Mouse (Mus musculus) 416B (cell line): ENCODE data around the gene Slc39a10.
A peak's percentile ranks its signal among the peaks of the same experiment; 100 is the strongest.

Experiments used
- DNase-seq: peaks from one replicate; pipeline ENCODE4 v3.0.0; 2011; ENCODE audit warnings: low read depth

Slc39a10 gene

DNA sequence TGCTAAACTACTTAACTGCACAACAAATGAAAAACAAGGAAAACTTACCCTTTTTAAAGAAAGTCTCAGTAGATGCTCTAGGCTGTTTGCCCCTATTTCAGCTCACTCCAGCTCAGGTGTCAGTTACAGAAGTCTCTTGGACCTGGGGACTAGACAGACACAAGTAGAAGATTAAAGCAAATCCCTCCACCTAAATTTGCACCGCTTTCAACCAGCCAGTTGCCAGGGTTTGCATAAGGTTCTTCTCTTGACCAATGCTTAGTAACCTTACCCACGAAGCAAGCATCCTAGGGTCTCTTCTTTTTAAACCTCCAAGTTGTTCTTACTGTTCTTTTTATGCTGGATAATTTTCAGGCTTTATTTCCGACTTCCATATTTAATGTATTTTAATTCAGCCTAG lies at the start of gene Slc39a10:
Gene Slc39a10, minus strand, starts transcription at position 101 of the 400 bp plus-strand sequence.
- DNase-seq = no peak

DNA sequence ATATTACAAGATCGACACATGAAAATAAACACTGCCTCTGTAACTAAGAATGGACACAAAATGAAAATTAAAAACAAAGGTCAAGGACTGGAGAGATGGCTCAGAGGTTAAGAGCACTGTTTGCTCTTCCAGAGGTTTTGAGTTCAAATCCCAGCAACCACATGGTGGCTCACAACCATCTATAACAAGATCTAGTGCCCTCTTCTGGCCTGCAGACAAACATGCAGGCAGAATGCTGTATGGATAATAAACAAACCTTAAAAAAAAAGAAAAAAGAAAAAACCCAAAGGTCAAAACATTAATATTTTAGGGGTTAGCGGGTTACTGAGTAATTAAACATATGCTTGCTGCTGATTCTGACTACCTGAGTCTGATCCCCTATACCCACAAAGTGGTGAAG lies 46.6 kb upstream of the Slc39a10 start:
- DNase-seq = no peak

DNA sequence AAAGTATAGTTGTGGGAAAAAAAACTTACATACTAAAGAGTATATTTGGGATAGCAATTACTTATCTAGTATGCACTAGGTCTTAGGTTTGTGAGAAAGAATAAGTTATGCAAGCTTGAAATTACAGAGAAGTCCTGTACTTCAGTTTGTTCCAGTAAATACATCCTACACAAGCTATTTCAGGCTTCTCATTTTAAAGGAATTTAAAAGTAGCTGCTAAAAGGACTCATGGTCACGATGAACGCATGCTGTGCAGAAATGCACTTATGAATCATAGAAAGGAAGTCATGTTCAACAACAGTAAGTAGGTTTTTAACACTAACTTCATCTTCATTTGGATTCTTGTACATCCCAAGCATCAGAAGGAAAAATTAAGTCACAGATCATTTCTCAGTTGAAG lies 45.0 kb upstream of the Slc39a10 start:
- DNase-seq = no peak

DNA sequence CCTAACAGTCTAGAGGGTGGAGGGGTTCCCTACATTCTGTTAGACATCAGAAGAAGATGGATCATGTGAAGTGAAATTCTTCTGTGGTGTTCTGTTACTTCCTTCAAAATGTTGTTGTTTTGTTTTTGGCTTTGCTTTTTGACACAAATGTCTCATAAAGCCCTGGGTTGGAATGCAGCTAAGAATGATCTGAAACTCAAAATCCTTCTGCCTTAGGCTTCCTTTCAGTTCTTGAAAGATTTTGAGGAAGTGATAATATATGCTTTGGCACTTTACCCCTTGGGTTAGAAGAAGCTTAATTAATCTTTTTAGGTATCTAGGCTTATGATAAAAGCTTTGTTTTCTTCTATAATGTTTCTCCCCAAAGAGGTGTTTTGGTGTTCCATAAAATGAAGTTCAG lies 34.5 kb upstream of the Slc39a10 start:
- no peak for DNase-seq

DNA sequence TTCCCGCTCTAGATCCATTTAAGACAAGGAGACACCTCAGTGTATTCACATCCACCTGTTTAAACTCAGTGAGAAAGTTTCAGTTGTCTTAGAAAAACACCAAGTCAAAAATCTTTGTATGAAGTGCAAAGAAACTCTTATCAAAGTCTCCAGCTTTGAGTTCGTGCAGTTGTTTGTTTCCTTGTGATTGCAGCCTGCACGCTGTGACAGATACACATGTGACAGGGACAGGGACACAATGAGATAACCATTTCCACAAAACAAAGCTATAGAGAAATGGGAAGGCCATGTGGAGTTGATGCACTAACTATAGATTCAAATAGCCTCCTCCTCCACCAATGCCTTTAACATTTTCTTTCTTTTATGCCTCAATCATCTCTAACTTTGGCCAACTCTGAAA lies 33.6 kb upstream of the Slc39a10 start:
- DNase-seq = no peak

DNA sequence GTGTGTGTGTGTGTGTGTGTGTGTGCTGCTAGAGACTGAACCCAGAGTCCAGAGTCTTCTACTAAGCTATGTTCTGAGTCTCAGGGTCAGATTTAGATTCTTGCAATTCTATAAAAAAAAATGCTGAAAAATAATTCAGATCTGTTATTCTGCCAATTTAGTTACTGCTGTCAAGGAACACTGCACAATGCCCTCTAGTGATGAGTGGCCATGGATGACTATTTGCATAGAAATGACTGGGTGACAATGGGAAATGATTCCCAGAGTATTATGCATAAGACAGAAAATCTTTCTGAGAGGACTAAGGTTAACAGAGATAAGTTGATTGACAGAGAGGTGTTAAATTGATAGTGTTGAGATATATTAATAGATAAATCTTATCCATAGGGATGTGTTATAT lies 32.3 kb upstream of the Slc39a10 start:
- no peak for DNase-seq

DNA sequence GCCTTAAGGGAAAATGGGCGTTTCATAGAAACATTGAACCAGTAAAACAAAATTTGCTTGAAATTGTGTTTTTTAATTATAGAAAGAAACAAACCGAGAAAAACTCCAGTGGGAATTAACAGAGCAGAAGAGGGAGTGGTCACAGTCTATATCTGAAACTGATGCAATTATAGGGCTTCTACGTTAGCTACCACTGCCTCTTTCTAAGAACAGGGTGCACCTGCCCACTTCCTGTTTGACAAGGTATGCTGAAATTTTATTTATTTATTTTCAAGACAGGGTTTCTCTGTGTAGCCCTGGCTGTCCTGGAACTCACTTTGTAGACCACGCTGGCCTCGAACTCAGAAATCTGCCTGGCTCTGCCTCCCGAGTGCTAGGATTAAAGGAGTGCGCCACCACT lies 30.3 kb upstream of the Slc39a10 start:
- no peak for DNase-seq

DNA sequence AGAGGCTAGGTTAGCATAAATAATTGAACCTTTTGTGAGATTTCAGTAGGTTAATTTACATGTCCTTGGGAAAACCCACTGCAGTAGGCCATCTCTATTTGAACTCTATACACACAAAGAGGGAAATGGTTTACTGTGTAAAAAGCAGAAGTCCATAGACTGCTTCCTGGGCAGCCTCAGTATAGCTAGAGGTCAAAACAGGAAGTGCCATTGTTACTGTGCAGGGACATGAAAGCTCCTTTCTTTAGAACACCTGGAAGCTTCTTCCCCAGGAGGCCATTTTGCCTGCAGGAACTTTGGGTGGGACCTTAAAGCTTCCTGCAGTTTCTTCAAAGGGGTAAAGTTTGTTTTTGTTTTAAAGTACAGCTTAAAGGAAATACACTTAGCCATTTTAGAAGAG lies 29.0 kb upstream of the Slc39a10 start:
- DNase-seq = peak; percentile 63

DNA sequence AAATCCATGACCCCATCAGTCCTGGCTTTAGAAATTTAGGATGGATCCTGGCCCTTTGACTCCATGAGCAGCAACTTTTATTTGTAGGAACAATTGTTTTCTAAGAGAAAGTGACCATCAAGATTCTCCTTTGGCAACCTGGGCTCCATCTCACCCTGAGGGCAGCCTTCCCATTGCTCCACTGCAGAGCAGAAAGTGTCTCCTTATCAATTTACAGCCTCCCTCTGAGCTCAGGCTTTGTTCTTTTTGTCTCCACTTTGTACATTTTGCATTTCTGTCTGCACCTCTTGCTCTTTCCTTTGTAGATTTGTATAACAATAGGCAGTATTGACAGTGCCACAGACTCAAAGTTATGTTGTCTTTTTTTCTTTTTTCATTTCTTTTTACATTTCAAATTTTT lies 23.6 kb upstream of the Slc39a10 start:
- DNase-seq = no peak

DNA sequence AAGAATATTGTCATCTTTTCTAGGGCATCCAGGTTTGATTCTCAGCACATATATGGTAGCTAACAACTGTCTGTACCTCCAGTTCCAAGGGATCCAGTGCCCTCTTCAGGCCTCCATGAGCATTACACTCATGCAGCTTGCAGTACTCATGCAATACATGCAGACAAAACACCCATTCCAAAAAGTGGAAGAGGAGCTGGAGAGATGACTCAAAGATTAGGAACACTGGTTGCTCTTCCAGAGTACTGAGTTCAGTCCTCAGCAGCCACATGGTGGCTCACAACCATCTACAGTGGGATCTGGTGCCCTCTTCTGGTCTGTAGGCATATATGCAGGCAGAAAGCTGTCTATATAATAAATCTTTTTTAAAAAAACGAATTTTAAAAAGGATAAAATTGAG lies 21.7 kb upstream of the Slc39a10 start:
- peak; percentile 38 for DNase-seq

DNA sequence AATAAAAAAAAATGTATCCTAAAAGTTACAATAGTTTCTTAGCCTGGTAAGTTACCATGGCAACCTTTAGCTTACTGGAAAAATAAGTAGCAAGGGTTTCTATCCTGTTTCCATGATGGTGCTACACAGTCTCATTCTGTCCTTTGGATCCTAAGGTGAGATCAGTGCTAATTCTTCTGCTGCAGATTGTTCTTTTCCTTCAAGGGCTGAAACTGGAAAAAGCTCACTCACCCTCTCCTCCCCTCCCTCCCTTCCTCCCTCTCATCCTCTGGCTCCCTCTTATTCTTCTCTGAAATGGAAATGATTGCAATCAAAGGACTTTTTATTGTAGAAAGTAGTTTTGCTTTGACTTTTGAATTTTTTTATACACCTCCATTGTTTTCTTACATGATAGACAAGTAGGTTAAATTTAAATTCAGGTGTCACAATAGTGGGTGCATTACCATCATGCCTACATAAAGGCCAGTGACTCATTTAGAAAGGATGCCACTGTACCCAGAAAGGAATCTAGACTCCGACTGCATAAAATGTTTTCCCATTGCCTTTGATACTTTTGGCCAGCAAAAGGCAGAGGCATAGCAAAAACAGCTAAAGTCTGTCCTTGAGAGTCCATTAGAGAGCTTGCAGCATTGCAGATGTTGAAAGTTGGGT lies 20.0 kb upstream of the Slc39a10 start:
- DNase-seq = no peak

DNA sequence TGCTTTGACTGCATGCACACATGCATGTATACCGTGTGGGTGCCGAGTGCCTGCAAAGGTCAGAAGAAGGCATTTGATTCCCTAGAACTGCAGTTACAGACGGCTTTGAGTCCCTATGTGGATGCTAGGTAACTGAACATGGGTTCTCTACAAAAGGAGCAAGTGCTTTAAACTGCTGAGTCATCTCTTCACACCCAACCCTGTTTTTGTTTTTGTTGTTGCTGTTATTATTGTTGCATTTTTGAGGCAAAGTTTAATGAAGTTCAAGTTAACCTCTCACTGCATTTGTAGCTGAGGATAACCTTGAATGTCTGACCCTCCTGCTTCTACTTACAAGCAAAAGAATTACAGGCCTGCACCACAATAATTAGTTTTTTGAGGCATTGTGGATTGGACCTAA lies 17.5 kb upstream of the Slc39a10 start:
- DNase-seq = no peak

DNA sequence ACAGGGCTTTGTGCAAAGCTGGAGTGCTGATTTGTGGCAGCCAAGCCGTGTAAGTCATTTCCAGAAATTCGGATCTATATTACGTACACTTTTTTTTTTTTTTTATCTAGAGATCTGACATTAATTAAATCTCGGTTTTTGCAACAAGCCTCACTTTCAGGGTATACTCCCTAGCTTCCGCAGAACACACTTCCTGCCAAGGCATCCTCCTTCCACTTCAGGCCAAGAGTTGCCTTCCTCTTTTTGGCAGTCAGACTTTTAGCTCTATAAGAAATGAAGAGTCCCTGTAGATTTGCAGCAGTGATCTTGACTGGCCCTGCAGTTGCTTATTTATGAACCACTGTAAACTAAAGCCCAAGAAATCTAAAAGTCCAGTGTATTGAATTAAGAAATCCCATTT lies 13.1 kb upstream of the Slc39a10 start:
- no peak for DNase-seq

DNA sequence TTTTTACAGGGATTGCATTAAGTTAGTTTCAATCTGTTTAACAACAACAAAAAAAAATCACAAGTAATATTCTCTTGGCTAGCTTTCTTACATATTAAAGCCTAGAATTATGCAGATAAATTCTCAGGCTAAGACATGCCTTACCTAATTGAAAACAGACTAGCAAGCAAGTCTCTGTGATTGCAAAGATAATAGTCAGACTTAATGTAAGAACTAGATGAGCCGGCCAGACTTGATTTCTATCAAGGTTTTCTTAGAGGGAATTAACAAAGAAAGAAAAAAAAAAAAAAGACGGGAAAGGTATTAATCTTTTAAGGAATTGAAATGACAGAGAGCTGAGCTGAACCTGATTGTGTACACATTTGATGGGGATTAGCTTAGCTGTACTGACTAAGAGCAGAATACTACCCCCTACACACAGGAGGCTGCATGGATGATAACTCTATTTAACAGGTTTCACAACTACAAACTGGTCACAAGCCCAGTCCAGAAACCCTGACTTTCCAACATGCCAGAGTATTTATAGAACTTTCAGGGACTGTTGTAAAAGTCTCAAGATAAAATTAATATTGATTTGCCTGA lies 9.5 kb upstream of the Slc39a10 start:
- DNase-seq = no peak

DNA sequence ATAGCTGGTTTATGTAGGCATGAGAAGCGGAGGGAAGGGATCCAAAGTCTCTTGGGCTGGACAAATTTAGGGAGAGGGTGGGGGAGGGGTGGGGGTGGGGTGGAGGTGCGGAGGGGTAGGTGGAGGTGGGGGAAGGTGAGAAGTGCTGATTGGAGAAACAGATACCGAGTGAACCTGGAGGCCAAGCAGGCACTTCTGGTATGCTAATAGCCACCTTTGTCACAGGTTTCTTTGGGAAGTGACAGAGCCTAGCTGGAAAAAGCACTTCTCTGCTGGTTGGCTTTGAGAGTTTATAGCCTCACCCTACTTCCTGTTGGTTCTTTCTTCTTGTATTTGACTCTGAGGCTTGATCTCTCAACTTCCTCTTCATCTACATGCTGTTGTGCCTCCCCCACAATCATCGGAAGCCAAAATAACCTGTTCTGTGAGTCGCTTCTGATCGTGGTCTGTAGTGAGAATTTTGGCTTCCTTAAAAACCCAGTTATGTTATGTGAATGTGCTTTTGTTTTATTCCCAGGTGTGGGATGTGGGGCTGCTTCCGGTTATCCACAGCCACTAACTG lies 1.7 kb upstream of the Slc39a10 start:
- DNase-seq = peak; percentile 29

DNA sequence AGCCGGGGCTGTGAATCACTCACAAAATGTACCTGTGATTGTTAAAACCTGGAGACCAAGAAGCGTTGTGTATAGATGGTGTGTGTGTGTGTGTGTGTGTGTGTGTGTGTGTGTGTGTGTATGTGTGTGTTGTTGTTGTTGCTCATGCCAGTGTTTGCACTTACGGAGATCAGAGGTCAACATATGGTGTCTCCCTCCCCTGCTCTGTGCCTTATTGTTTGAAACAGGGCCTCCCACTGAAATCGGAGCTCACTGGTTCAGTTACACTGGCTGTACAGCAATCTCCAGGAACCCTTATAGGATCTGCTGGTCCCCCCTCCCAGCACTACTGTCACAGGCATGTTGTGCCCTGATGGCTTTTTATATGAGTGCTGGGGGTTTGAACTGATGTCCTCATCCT lies 3.9 kb downstream of the Slc39a10 start:
- DNase-seq = no peak

DNA sequence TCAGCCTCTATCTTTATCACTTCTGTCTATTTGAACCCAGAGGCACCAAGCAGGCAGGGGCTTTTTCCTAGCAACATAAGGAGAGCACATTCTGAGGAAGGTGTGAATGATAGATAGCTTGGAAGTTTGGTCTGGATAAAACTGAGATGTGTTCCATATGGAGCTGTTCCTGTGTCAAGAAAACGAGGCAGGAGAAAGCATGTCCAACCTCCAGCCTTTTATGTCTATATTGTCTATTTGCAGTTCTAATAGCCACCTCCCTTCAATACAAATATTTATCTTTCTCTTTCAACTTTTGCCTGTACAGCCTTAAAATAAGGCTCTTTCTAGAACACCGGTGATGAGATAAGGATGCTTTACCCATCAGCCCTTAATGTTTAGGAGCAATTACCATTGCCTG lies 4.3 kb downstream of the Slc39a10 start:
- no peak for DNase-seq

DNA sequence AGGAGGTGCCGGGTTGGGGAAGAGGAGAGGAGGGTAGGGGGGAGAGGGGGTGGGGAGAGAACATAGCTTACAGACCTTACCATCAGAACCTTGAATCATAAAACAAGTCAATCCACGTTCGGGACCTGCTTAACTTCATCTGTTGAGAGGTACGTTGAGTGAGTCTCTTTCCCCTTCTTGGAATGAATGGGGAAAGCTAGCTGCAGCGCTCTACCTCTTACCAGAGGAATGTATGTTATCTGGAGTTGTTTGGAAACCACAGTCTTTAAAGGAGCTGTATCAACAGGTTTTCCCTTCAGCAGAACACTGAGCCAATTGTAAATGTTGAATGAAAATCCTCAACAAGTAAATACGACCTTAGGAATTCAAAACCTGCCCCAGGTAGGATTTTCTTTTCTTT lies 4.7 kb downstream of the Slc39a10 start:
- DNase-seq = no peak

DNA sequence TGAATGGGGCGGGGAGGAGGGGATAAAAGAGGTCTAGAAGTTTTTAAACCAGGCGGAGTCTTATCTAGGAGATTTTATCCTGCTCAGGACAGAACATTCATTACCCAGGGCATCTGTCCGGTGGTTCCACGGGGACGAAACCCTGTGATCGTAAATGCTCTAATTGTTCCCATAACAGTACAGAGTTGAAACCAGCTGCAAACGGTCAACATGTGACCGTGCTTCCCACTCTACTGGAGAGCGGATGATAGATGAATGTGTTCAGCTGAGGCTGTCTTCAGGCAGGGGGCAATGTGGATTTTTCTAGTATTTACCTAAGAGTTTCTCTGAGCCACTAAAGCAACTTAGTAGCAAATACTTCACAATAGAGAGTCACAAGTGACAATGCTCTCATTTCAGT lies 6.6 kb downstream of the Slc39a10 start:
- no peak for DNase-seq

DNA sequence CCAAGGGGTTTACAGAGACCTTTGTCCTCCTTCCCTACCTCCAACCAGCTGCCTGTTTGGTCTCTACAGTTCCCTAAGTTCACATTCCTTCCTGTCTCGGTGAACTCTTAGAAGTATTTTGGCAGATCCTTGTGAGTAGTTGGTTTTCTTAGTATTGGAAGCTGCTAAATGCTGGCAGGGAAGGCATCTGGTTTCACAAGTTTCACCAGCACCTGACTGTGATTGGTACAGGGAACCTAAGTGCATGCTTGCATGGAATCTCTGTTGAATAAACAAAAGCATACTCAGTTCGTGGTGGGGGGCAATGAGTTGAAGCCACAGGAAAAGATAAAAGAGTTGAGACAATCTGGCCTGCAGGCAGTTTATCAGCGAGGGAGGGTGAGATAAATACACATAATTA lies 7.4 kb downstream of the Slc39a10 start:
- no peak for DNase-seq

DNA sequence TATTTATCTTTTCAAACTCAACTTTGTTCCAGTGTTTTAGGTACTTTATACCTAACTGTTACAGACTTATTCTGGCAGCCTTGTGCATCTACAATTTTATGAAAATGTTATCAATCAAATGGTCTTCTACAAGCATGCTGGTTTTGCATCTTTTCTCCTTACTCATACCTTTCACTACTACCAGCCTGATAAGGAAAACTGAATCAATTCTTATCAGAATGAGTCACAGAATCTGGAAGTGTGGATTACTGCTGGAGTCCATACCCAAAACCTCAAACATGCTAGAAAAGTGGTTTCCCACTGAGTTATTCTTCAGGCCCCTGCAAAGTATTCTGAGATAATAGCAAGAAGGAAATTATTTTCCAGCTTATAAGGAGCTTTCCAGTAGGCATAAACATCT lies 12.7 kb downstream of the Slc39a10 start:
- no peak for DNase-seq

DNA sequence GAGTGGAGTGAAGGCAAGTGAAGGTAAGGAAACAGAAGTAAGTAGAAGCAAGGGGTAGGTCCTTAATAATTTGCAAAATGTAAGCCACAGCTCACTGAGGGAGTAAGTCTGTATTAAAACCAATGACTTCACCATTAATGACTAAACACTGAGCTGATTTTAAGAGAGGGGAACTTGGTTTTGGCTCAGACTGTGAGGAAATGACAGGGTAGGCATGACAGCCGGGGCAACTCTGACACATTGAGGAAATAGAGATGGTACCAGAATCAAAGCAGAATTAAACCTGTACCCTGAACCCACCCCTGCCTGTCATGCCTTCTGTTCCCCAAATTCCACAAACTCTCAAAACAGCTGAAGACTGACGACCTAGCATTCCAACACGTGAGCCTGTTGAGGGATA lies 18.9 kb downstream of the Slc39a10 start:
- no peak for DNase-seq

DNA sequence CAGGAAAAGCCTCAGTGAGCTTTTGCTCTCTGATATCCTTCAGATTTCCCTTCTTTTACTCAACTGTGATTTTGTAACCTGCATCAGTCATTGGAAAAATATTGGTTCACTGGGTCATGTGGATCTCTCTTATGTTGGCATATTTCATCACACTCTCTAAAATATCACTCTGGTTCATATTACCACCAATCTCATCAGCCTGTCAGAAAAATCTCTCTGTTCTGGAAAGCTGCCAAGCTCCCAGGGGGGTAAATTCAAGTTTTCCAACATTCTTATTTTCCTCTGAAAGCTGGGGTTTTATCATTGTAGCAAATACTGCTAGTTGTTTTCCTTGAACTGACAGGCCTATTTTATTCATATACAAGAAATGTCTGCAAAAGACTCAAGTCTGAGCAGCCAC lies 22.9 kb downstream of the Slc39a10 start:
- no peak for DNase-seq
